Mouse (Mus musculus): ENCODE results near the gene Olfr1443. TPM values are rescaled to one million over a fixed set of nuclear protein-coding genes. Genes with fewer than 3 reads are reported as not detected.
"Not testable (repeated sequence)": the region's sequence is repeated elsewhere in the genome, so short reads cannot be mapped to it uniquely, and the experiment has no call there.

Olfr1443 gene
- not detected in 2 replicates for polyA plus RNA-seq (2015; fragmentation: Nextera tagmentation; extraction: Ambion mirVana)

GRCm38 (mm10) chr19:12677812-12678211 is at the start of gene Olfr1443:
Gene Olfr1443 (plus strand): TSS chr19:12678112.
- Histone ChIP-seq H3K27me3 (replicated peaks) (no peaks in the 10 kb centered on the region), H3K4me3 (replicated peaks) (no peak within 1 kb of the TSS), H3K36me3 (no peaks in the 10 kb centered on the region), H3K27ac (replicated peaks) (no peak within 1 kb of the TSS), H3K4me1 (no peaks in the 10 kb centered on the region), H3K4me2 (no peak within 1 kb of the TSS), H3K9ac (replicated peaks) (no peak within 1 kb of the TSS), H3K9me3 (replicated peaks) (no peaks in the 10 kb centered on the region)
- ATAC-seq (ENCODE audit: low FRiP score) = no peak
- 82% methylated on average over 3 of the region's 3 CpGs for WGBS

DNA sequence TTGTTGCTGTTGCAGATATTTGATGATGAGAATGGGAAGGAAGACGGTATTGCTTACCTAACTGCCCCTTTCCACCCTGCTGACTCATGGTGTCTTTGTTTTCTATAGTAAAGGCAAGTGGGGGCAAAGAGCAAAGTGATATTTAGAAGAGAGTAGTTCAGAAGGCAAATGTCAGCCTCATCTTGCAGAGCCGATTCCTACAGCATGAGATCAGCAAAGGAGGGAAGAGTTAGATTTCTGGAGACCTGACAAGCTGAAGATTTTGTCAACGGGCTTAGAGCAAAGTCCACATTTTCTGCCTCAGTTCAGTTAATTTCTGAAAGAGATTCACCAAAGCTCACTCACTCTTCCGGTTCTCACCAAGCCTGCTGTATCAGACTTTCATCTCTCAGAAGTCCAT is 44.7 kb upstream of the Olfr1443 start, which contains the start of gene Glyat:
Glyat (plus strand) TSS at position 133 of the 400 bp plus-strand sequence.
- H3K4me3 ChIP-seq (replicated peaks) = no peak within 1 kb of the TSS
- H3K36me3 ChIP-seq = no peaks in the 10 kb centered on the region
- no peaks in the 10 kb centered on the region for H3K27me3 ChIP-seq (replicated peaks)
- H3K27ac ChIP-seq (replicated peaks) = no peak within 1 kb of the TSS
- H3K9me3 ChIP-seq (replicated peaks) = no peaks in the 10 kb centered on the region
- H3K9ac ChIP-seq (replicated peaks) = no peak within 1 kb of the TSS
- 84% methylated on average over 4 of the region's 4 CpGs for WGBS
- H3K4me2 ChIP-seq = no peak within 1 kb of the TSS
- ATAC-seq (ENCODE audit: low FRiP score) = no peak
- H3K4me1 ChIP-seq = no peaks in the 10 kb centered on the region

- Histone ChIP-seq H3K9me3 (replicated peaks) (no peaks in the 10 kb centered on the region), H3K27ac (replicated peaks) (no peak overlapping the region), H3K27me3 (replicated peaks) (no peaks in the 10 kb centered on the region), H3K9ac (replicated peaks) (no peak overlapping the region), H3K4me1 (no peaks in the 10 kb centered on the region), H3K36me3 (no peaks in the 10 kb centered on the region), H3K4me2 (no peak overlapping the region), H3K4me3 (replicated peaks) (no peak overlapping the region)
- 86% methylated on average over 3 of the region's 3 CpGs for WGBS
- ATAC-seq (ENCODE audit: low FRiP score) = no peak
These were observed 43.7 kb upstream of the Olfr1443 start for GRCm38 (mm10) chr19:12634259-12634658.

- H3K27me3 ChIP-seq (replicated peaks) = no peaks in the 10 kb centered on the region
- H3K9me3 ChIP-seq (replicated peaks) = no peaks in the 10 kb centered on the region
- no peaks in the 10 kb centered on the region for H3K36me3 ChIP-seq
- H3K9ac ChIP-seq (replicated peaks) = no peak overlapping the region
- no peak overlapping the region for H3K27ac ChIP-seq (replicated peaks)
- H3K4me1 ChIP-seq = no peaks in the 10 kb centered on the region
- no peak overlapping the region for H3K4me2 ChIP-seq
- ATAC-seq (ENCODE audit: low FRiP score) = no peak
- 95% methylated on average over 4 of the region's 4 CpGs for WGBS
- H3K4me3 ChIP-seq (replicated peaks) = no peak overlapping the region
These were observed 42.9 kb upstream of the Olfr1443 start for GRCm38 (mm10) chr19:12634963-12635362.

GRCm38 (mm10) chr19:12636863-12637262 is 41.0 kb upstream of the Olfr1443 start:
- 82% methylated on average over 3 of the region's 3 CpGs for WGBS

GRCm38 (mm10) chr19:12638049-12638448 is 39.9 kb upstream of the Olfr1443 start:
- Histone ChIP-seq H3K9ac (replicated peaks) (no peak overlapping the region), H3K36me3 (no peaks in the 10 kb centered on the region), H3K27ac (replicated peaks) (no peak overlapping the region), H3K4me2 (no peak overlapping the region), H3K27me3 (replicated peaks) (no peaks in the 10 kb centered on the region), H3K9me3 (replicated peaks) (no peaks in the 10 kb centered on the region), H3K4me3 (replicated peaks) (no peak overlapping the region), H3K4me1 (no peaks in the 10 kb centered on the region)
- WGBS = 80% methylated on average over 1 of the region's 1 CpGs
- ATAC-seq (ENCODE audit: low FRiP score) = no peak

More at GRCm38 (mm10) chr19:12636863-12637262, 41.0 kb upstream of the Olfr1443 start:
- Histone ChIP-seq H3K4me2 (no peak overlapping the region), H3K4me3 (replicated peaks) (no peak overlapping the region), H3K27ac (replicated peaks) (no peak overlapping the region), H3K27me3 (replicated peaks) (no peaks in the 10 kb centered on the region), H3K4me1 (no peaks in the 10 kb centered on the region), H3K9me3 (replicated peaks) (no peaks in the 10 kb centered on the region), H3K9ac (replicated peaks) (no peak overlapping the region), H3K36me3 (no peaks in the 10 kb centered on the region)
- no peak for ATAC-seq (ENCODE audit: low FRiP score)

- H3K9ac ChIP-seq (replicated peaks) = no peak overlapping the region
- ATAC-seq (ENCODE audit: low FRiP score) = no peak
- no peaks in the 10 kb centered on the region for H3K36me3 ChIP-seq
- H3K4me1 ChIP-seq = no peaks in the 10 kb centered on the region
- no peak overlapping the region for H3K4me3 ChIP-seq (replicated peaks)
- H3K27ac ChIP-seq (replicated peaks) = no peak overlapping the region
- no peaks in the 10 kb centered on the region for H3K27me3 ChIP-seq (replicated peaks)
- H3K9me3 ChIP-seq (replicated peaks) = no peaks in the 10 kb centered on the region
- H3K4me2 ChIP-seq = no peak overlapping the region
These were observed 28.4 kb upstream of the Olfr1443 start for GRCm38 (mm10) chr19:12649511-12649910.

GRCm38 (mm10) chr19:12666156-12666555 is 11.8 kb upstream of the Olfr1443 start:
- Histone ChIP-seq H3K4me3 (replicated peaks) (no peak overlapping the region), H3K9me3 (replicated peaks) (0 out of 2 replicates have a peak, but pooled peaks cover 5% of the 10 kb centered on the region), H3K4me2 (no peak overlapping the region), H3K27me3 (replicated peaks) (no peaks in the 10 kb centered on the region), H3K4me1 (no peaks in the 10 kb centered on the region), H3K27ac (replicated peaks) (no peak overlapping the region), H3K36me3 (no peaks in the 10 kb centered on the region), H3K9ac (replicated peaks) (no peak overlapping the region)
- WGBS = 80% methylated on average over 1 of the region's 1 CpGs
- no peak for ATAC-seq (ENCODE audit: low FRiP score)

- not testable (repeated sequence) for H3K4me1 ChIP-seq; H3K36me3 ChIP-seq; ATAC-seq (ENCODE audit: low FRiP score); H3K4me3 ChIP-seq (replicated peaks); H3K27me3 ChIP-seq (replicated peaks); H3K4me2 ChIP-seq; H3K9me3 ChIP-seq (replicated peaks); H3K9ac ChIP-seq (replicated peaks); H3K27ac ChIP-seq (replicated peaks)
- WGBS = 94% methylated on average over 3 of the region's 3 CpGs
These were observed 9.3 kb upstream of the Olfr1443 start for GRCm38 (mm10) chr19:12668601-12669000.

GRCm38 (mm10) chr19:12670139-12670538 is 7.8 kb upstream of the Olfr1443 start, which contains the start of gene Olfr1442:
Gene Olfr1442 (plus strand): TSS chr19:12670439.
- no peak within 1 kb of the TSS for H3K9ac ChIP-seq (replicated peaks)
- H3K36me3 ChIP-seq = no peaks in the 10 kb centered on the region
- H3K27me3 ChIP-seq (replicated peaks) = no peaks in the 10 kb centered on the region
- no peak within 1 kb of the TSS for H3K4me3 ChIP-seq (replicated peaks)
- H3K9me3 ChIP-seq (replicated peaks) = no peaks in the 10 kb centered on the region
- no peak within 1 kb of the TSS for H3K27ac ChIP-seq (replicated peaks)
- no peaks in the 10 kb centered on the region for H3K4me1 ChIP-seq
- no peak for ATAC-seq (ENCODE audit: low FRiP score)
- no peak within 1 kb of the TSS for H3K4me2 ChIP-seq

GRCm38 (mm10) chr19:12671051-12671450 is 6.9 kb upstream of the Olfr1443 start:
- H3K27me3 ChIP-seq (replicated peaks) = no peaks in the 10 kb centered on the region
- H3K4me3 ChIP-seq (replicated peaks) = no peak overlapping the region
- no peaks in the 10 kb centered on the region for H3K9me3 ChIP-seq (replicated peaks)
- H3K27ac ChIP-seq (replicated peaks) = no peak overlapping the region
- no peak overlapping the region for H3K9ac ChIP-seq (replicated peaks)
- no peaks in the 10 kb centered on the region for H3K36me3 ChIP-seq
- WGBS = 88% methylated on average over 4 of the region's 4 CpGs
- H3K4me1 ChIP-seq = no peaks in the 10 kb centered on the region
- ATAC-seq (ENCODE audit: low FRiP score) = no peak
- H3K4me2 ChIP-seq = no peak overlapping the region

DNA sequence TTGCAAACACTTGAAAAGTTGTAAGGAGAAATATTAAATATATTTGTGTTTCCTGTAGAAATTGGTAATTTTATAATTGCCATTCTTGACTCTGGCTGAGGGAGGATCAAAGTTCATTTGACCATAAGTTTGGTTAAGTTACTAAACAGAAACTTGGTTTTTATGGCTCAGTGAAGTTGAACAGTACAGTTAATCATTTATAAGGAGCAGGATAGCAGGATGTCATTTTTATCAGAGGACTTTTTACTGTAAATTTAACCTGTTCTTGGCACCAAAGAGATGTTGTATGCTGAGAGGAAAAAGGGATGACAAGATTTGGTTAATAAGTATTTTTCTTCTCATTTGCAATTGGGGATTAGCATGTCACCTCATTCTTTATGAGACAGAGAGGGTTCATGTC is 6.7 kb downstream of the Olfr1443 start:
- Histone ChIP-seq H3K27ac (replicated peaks) (no peak overlapping the region), H3K4me1 (no peaks in the 10 kb centered on the region), H3K9ac (replicated peaks) (no peak overlapping the region), H3K36me3 (no peaks in the 10 kb centered on the region), H3K4me2 (no peak overlapping the region), H3K4me3 (replicated peaks) (no peak overlapping the region), H3K27me3 (replicated peaks) (no peaks in the 10 kb centered on the region), H3K9me3 (replicated peaks) (no peaks in the 10 kb centered on the region)
- no peak for ATAC-seq (ENCODE audit: low FRiP score)

- ATAC-seq (ENCODE audit: low FRiP score) = no peak
- H3K4me1 ChIP-seq = no peaks in the 10 kb centered on the region
- H3K36me3 ChIP-seq = no peaks in the 10 kb centered on the region
- H3K9me3 ChIP-seq (replicated peaks) = no peaks in the 10 kb centered on the region
- no peak overlapping the region for H3K4me3 ChIP-seq (replicated peaks)
- no peak overlapping the region for H3K9ac ChIP-seq (replicated peaks)
- H3K4me2 ChIP-seq = no peak overlapping the region
- H3K27ac ChIP-seq (replicated peaks) = no peak overlapping the region
- H3K27me3 ChIP-seq (replicated peaks) = no peaks in the 10 kb centered on the region
These were observed 7.3 kb downstream of the Olfr1443 start for GRCm38 (mm10) chr19:12685231-12685630.
